ENCODE assay signal across 8 mouse cellular contexts in the genomic region with DNA sequence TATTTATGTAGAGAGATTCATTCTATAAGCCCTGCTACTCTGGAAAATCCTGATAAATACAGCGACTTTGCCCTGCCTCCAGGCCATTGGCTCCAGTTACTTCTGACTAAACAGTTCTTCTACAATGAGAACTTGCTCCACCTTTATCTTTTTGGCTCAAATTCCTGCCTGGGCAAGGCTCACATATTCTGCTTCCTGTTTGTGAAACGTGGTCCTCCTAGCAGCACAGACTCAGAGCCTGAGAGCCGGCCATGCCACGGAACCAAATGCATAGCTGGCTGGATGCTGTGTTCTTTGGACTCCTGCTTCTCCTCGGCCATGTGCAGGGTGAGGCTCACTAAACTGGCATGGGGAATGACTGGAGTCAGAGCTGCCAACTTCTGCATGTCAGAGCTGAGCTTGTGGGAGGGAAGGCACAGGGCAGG. TPM values are rescaled to one million over a fixed set of nuclear protein-coding genes. Genes with fewer than 3 reads are reported as not detected.
DNase-seq lines count a peak whose midpoint lies in the region; ATAC-seq and TF ChIP-seq lines count a peak whose summit lies in the region.

A gene (plus strand): TSS at position 182 of the 425 bp plus-strand sequence.

- no peak within 1 kb of the TSS for H3K4me2 ChIP-seq in kidney, embryonic 16.5 days (replicated peaks; ENCODE audit: low read depth, low read length)
- H3K4me2 ChIP-seq in heart, postnatal 0 days (ENCODE audit: low read depth, low read length) = peak within 1 kb of the TSS; percentile 3; the same call in 1 of the 2 replicates
- H3K4me2 ChIP-seq in intestine, embryonic 16.5 days (ENCODE audit: low read depth, low read length) = no peak within 1 kb of the TSS

- no peak for TF ChIP-seq EP300 in heart, postnatal 0 days (IDR thresholded peaks at IDR 0.05; ENCODE audit: low read depth)

- H3K9me3 ChIP-seq in kidney, embryonic 16.5 days (ENCODE audit: low read length) = no peaks in the 10 kb centered on the region
- no peaks in the 10 kb centered on the region for H3K9me3 ChIP-seq in heart, postnatal 0 days (replicated peaks; ENCODE audit: control insufficient read depth, low read length)
- H3K9me3 ChIP-seq in intestine, embryonic 16.5 days (ENCODE audit: control insufficient read depth, low read length) = no peaks in the 10 kb centered on the region

- WGBS in kidney, embryonic 16.5 days = 47% methylated on average over 5 of the region's 5 CpGs
- WGBS in heart, postnatal 0 days = 43% methylated on average over 5 of the region's 5 CpGs
- 27% methylated on average over 5 of the region's 5 CpGs for WGBS in lung, adult 2 months
- WGBS in intestine, embryonic 16.5 days = 59% methylated on average over 5 of the region's 5 CpGs

- DNase-seq in kidney, adult 18-20 months = peak; percentile 45
- DNase-seq in heart, postnatal 0 days (ENCODE audit: low spot score) = peak; percentile 38
- DNase-seq in lung, adult 2 months = peak; percentile 19
- DNase-seq in testis, postnatal 10 days (ENCODE audit: low spot score) = peak; percentile 40
- DNase-seq in left cerebral cortex, adult 9 months (ENCODE audit: low spot score in 2 of 2) = no peak

- no peaks in the 10 kb centered on the region for H3K27me3 ChIP-seq in kidney, embryonic 16.5 days (ENCODE audit: insufficient read depth, low read length)
- no peaks in the 10 kb centered on the region for H3K27me3 ChIP-seq in heart, postnatal 0 days (ENCODE audit: control insufficient read depth, insufficient read depth, low read length)
- H3K27me3 ChIP-seq in intestine, embryonic 16.5 days (replicated peaks; ENCODE audit: control insufficient read depth, insufficient read depth, low read length) = no peaks in the 10 kb centered on the region

- ATAC-seq in kidney, embryonic 16.5 days (ENCODE audit: low FRiP score, low TSS enrichment) = no peak
- 0 out of 2 replicates have a peak, but pooled peaks have one; percentile 17 for ATAC-seq in heart, postnatal 0 days (ENCODE audit: insufficient read depth, low read depth)
- no peak for ATAC-seq in intestine, embryonic 16.5 days
- no peak for ATAC-seq in frontal cortex, adult (ENCODE audit: low TSS enrichment)

- no peaks in the 10 kb centered on the region for H3K36me3 ChIP-seq in kidney, embryonic 16.5 days (ENCODE audit: insufficient read depth, low read length)
- no peaks in the 10 kb centered on the region for H3K36me3 ChIP-seq in heart, postnatal 0 days (replicated peaks; ENCODE audit: control insufficient read depth, insufficient read depth, low read length)
- no peaks in the 10 kb centered on the region for H3K36me3 ChIP-seq in intestine, embryonic 16.5 days (ENCODE audit: control insufficient read depth, insufficient read depth, low read length)

- TF ChIP-seq CTCF in heart, postnatal 0 days (IDR thresholded peaks at IDR 0.05; ENCODE audit: low read depth) = no peak
- no peak for TF ChIP-seq CTCF in lung, adult 2 months (IDR thresholded peaks at IDR 0.05; ENCODE audit: insufficient read depth, low read length)

- no peak within 1 kb of the TSS for H3K27ac ChIP-seq in kidney, embryonic 16.5 days (ENCODE audit: low read length)
- H3K27ac ChIP-seq in heart, postnatal 0 days (ENCODE audit: low read depth) = no peak within 1 kb of the TSS
- H3K27ac ChIP-seq in intestine, embryonic 16.5 days (ENCODE audit: low read length) = no peak within 1 kb of the TSS

- TF ChIP-seq POLR2A in lung, adult 2 months (IDR thresholded peaks at IDR 0.05; ENCODE audit: borderline replicate concordance, extremely low read depth, low read depth, low read length) = no peak

- no peaks in the 10 kb centered on the region for H3K4me1 ChIP-seq in kidney, embryonic 16.5 days (ENCODE audit: insufficient read depth, low read length)
- H3K4me1 ChIP-seq in heart, postnatal 0 days (ENCODE audit: control insufficient read depth, insufficient read depth) = no peaks in the 10 kb centered on the region
- H3K4me1 ChIP-seq in lung, adult 2 months (ENCODE audit: control insufficient read depth, insufficient read depth, low read length) = no peaks in the 10 kb centered on the region
- H3K4me1 ChIP-seq in intestine, embryonic 16.5 days (ENCODE audit: control insufficient read depth, insufficient read depth, low read length) = no peaks in the 10 kb centered on the region

- H3K9ac ChIP-seq in kidney, embryonic 16.5 days (replicated peaks; ENCODE audit: low read length) = no peak within 1 kb of the TSS
- H3K9ac ChIP-seq in heart, postnatal 0 days (replicated peaks; ENCODE audit: low read depth, low read length) = no peak within 1 kb of the TSS
- no peak within 1 kb of the TSS for H3K9ac ChIP-seq in intestine, embryonic 16.5 days (ENCODE audit: low read depth, low read length)

- H3K4me3 ChIP-seq in kidney, embryonic 16.5 days (ENCODE audit: low read length) = no peak within 1 kb of the TSS
- no peak within 1 kb of the TSS for H3K4me3 ChIP-seq in heart, postnatal 0 days (ENCODE audit: low read depth, low read length)
- peak within 1 kb of the TSS; percentile 10 for H3K4me3 ChIP-seq in lung, adult 2 months (replicated peaks; ENCODE audit: extremely low read depth, low read depth, low read length)
- no peak within 1 kb of the TSS for H3K4me3 ChIP-seq in intestine, embryonic 16.5 days (ENCODE audit: low read length)

RNA-seq across cellular contexts. Expression of the gene that starts here (rescaled TPM):
- polyA plus RNA-seq in kidney, embryonic 16.5 days (2015; fragmentation: Nextera tagmentation; extraction: Ambion mirVana) = 0.42 and 0.61 TPM in 2 replicates
- 3.1 and 3.4 TPM in 2 replicates for total RNA-seq in heart, postnatal 0 days (2014; rRNA removed; ENCODE audit: low replicate concordance)
- 1.5 and 1.8 TPM in 2 replicates for polyA plus RNA-seq in heart, postnatal 0 days (2015; fragmentation: Nextera tagmentation; extraction: Ambion mirVana)
- polyA plus RNA-seq in lung, adult 2 months (2012; rRNA removed) = 13.9 and 23.2 TPM in 2 replicates
- polyA plus RNA-seq in intestine, embryonic 16.5 days (2015; fragmentation: Nextera tagmentation; extraction: Ambion mirVana) = 0.80 and 0.97 TPM in 2 replicates

Comparison
In these comparisons a context has a peak if more than half of its experiments do, and no peak if none do; other contexts are left out.
1. DNase-seq: peak in kidney, adult 18-20 months (single experiment), heart, postnatal 0 days (single experiment), lung, adult 2 months (single experiment) and testis, postnatal 10 days (single experiment); none in left cerebral cortex, adult 9 months (0 of 2).